Mouse (Mus musculus) forebrain, embryonic 15.5 days (tissue): ENCODE results near the gene Fam173a. TPM values are rescaled to one million over a fixed set of nuclear protein-coding genes. Genes with fewer than 3 reads are reported as not detected.
"Not testable (repeated sequence)": the region's sequence is repeated elsewhere in the genome, so short reads cannot be mapped to it uniquely, and the experiment has no call there.

Experiments used
- ATAC-seq: fragments of 200-750 bp; cut with Nextera tagmentation; replicated peaks from 2 replicates; pipeline ENCODE4 v1.8.0; 2017; ENCODE audit warnings: mild to moderate bottlenecking, moderate TSS enrichment, moderate library complexity
- H3K27ac ChIP-seq: fragments of 300-500 bp; sonication (generic); replicated peaks from 2 replicates; pipeline ENCODE4 v1.5.1; 2015; ENCODE audit warnings: mild to moderate bottlenecking, inconsistent platforms
- H3K27me3 ChIP-seq: fragments of 300-500 bp; sonication (generic); 2 replicates; pipeline ENCODE4 v1.6.1; 2015; ENCODE audit warnings: inconsistent platforms
- H3K36me3 ChIP-seq: fragments of 300-500 bp; sonication (generic); 2 replicates; pipeline ENCODE4 v1.6.1; 2015; ENCODE audit warnings: mild to moderate bottlenecking, inconsistent platforms
- H3K4me1 ChIP-seq: fragments of 300-500 bp; sonication (generic); 2 replicates; pipeline ENCODE4 v1.6.1; 2015; ENCODE audit warnings: inconsistent platforms
- H3K4me2 ChIP-seq: fragments of 300-500 bp; sonication (generic); replicated peaks from 2 replicates; pipeline ENCODE4 v1.6.1; 2015; ENCODE audit warnings: mild to moderate bottlenecking, inconsistent platforms
- H3K4me3 ChIP-seq: fragments of 300-500 bp; sonication (generic); 2 replicates; pipeline ENCODE4 v1.5.1; 2015; ENCODE audit warnings: mild to moderate bottlenecking, inconsistent platforms
- H3K9ac ChIP-seq: fragments of 300-500 bp; sonication (generic); replicated peaks from 2 replicates; pipeline ENCODE4 v1.6.1; 2015; ENCODE audit warnings: mild to moderate bottlenecking, inconsistent platforms
- H3K9me3 ChIP-seq: fragments of 300-500 bp; sonication (generic); 2 replicates; pipeline ENCODE4 v1.6.1; 2016; ENCODE audit warnings: inconsistent platforms
- WGBS: fragments of 180-500 bp; shearing (Covaris S2); methylation state at CpG from one replicate; pipeline ENCODE4 v1.1.7; 2015; ENCODE audit warnings: mixed read lengths; 5-methylcytosine and 5-hydroxymethylcytosine counted together
- microRNA-seq: library from miRNA; unstranded; fragments of <30 nt; microRNA quantifications from one replicate; pipeline ENCODE4, GENCODE M21; 2016
- polyA plus RNA-seq: library from polyadenylated mRNA; unstranded; fragments of >200 nt; fragmentation: Nextera tagmentation; extraction: Ambion mirVana; gene quantifications from 2 replicates; pipeline ENCODE4 v1.2.1, GENCODE M21; 2015

Fam173a gene
- polyA plus RNA-seq, 1 experiment from 2014 or later = 71.4 TPM

DNA sequence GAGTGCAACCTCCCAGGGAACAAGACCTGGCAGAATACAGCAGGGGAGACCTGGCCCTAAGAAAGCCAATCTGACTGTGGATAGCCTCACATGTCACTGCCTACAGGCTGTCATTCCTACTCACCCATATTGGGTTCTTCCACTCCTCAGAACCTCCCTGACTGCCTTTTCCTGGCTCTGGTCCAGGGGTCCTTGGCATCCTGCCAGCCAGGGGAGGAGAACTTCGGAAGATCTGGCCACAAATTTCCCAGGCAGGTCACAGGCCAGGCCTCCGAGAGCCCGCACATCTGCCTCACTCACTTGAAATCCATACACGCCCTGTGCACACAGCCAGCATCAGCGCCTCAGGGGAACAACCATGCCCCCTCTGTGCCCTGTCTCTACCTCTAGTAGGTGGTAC is 41.3 kb downstream of the Fam173a start:
- Histone ChIP-seq H3K4me2 (no peak overlapping the region), H3K4me3 (no peak overlapping the region), H3K27ac (no peak overlapping the region), H3K4me1 (peaks cover 6% of the 10 kb centered on the region; the same call in 1 of the 2 replicates), H3K9me3 (no peaks in the 10 kb centered on the region), H3K36me3 (no peaks in the 10 kb centered on the region), H3K9ac (no peak overlapping the region), H3K27me3 (no peaks in the 10 kb centered on the region)
- WGBS = 37% methylated on average over 5 of the region's 5 CpGs
- no peak for ATAC-seq

DNA sequence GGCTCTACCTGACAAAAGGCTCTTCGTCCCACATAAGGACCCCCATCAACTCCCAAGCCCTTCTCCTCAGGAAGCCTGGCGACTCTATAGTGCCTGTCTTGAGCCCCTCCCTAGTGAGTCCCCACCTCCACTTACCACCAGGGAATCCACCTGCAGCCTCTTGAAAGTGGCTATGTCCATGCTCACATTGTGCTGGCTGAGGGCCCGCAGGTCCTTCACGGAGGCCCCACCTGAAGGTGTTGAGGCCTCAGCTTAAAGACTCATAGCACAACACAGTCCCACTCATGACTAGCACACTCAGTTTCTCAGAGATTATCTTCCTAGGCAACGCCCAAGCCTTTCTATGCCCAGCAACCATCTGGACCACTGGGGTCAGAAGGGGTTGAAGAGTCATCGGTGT is 43.4 kb downstream of the Fam173a start:
- Histone ChIP-seq H3K9me3 (no peaks in the 10 kb centered on the region), H3K9ac (no peak overlapping the region), H3K4me3 (no peak overlapping the region), H3K4me2 (no peak overlapping the region), H3K27ac (no peak overlapping the region), H3K27me3 (no peaks in the 10 kb centered on the region), H3K4me1 (peaks cover 6% of the 10 kb centered on the region; the same call in 1 of the 2 replicates), H3K36me3 (no peaks in the 10 kb centered on the region)
- WGBS = 86% methylated on average over 6 of the region's 6 CpGs
- no peak for ATAC-seq

DNA sequence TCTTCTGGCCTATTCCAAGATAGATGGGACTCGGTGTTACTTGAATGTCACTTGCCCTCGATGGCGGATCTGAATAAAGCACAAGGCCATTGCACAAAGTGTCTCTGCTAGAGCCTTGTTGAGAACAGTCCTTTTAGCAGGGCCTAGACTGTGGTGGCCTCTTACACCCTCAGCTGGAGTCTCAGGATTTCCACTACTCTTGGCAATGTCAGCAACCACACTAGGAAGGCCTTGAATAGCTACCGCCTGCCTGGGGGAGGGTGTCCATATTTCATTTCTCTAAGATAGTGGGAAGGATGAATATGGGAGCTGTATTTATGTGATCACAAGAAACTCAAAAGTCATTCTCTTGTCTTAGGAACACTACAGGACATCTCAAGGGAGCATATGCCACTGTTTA is 44.5 kb downstream of the Fam173a start:
- no peaks in the 10 kb centered on the region for H3K27me3 ChIP-seq
- no peak overlapping the region for H3K27ac ChIP-seq
- no peak overlapping the region for H3K9ac ChIP-seq
- H3K4me3 ChIP-seq = no peak overlapping the region
- H3K4me2 ChIP-seq = no peak overlapping the region
- 94% methylated on average over 4 of the region's 4 CpGs for WGBS
- H3K4me1 ChIP-seq = peaks cover 6% of the 10 kb centered on the region; the same call in 1 of the 2 replicates
- H3K36me3 ChIP-seq = no peaks in the 10 kb centered on the region
- no peak for ATAC-seq
- no peaks in the 10 kb centered on the region for H3K9me3 ChIP-seq

DNA sequence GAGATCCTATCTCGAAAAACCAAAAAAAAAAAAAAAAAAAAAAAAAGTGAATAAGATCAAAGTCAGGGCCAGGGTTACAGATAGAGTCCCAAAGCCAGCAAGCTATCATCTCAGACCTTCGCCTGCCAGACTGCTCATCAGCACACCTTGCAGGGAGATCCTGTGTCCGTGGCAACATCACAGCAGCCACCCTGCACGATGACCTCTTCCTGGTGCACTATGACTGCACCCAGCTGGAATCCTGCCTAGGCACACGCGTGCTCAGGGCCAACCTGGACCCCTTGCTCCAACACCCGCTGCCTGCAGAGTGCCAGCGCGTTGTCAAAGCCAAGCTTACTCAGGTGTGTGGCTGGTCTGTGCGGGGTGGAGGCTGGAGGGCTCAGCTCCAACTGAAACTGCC is 48.4 kb downstream of the Fam173a start:
- H3K27me3 ChIP-seq = no peaks in the 10 kb centered on the region
- no peak overlapping the region for H3K4me3 ChIP-seq
- WGBS = 78% methylated on average over 9 of the region's 10 CpGs

DNA sequence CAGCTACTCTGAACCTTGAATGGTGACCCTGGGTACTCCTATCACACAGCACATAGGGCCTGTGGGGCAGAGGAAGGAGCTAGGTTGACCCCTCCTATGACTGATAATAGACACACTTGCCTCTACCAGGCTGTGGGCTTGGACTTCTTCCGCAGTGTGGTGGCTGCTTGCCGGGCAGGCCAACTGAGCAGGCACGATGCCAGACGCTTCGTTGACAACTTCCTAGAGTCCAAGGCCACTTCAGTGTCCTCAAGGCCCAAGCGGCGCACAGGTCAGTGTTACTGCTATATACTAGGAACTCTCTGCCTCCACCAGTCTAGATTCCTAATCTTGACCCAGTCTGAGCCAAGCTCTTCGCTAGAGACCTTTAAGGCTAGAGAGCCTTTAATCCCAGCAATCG is 48.9 kb downstream of the Fam173a start:
- H3K4me3 ChIP-seq = no peak overlapping the region
- WGBS = 92% methylated on average over 9 of the region's 9 CpGs
- no peak overlapping the region for H3K4me2 ChIP-seq

More for the DNA sequence above, 48.4 kb downstream of the Fam173a start:
- Histone ChIP-seq H3K27ac (no peak overlapping the region), H3K9me3 (no peaks in the 10 kb centered on the region), H3K4me1 (no peaks in the 10 kb centered on the region), H3K9ac (no peak overlapping the region), H3K4me2 (no peak overlapping the region), H3K36me3 (no peaks in the 10 kb centered on the region)
- ATAC-seq = no peak

DNA sequence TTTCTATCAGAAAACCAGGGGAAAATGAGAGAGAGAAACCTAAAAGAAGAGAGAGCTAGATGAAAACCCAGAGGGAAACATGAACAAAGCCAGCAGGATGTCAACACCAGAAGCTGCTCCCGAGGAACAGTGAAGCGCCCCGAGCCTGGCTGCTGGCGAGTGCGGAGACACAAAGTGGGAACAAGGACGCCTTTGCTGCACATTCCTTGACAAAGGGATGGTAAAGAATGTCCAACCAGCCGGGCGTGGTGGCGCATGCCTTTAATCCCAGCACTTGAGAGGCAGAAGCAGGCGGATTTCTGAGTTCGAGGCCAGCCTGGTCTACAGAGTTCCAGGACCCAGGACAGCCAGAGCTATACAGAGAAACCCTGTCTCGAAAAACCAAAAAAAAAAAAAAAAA is 51.2 kb downstream of the Fam173a start:
- H3K27ac ChIP-seq, H3K27me3 ChIP-seq, H3K9ac ChIP-seq, H3K36me3 ChIP-seq, H3K4me3 ChIP-seq, H3K4me1 ChIP-seq, H3K9me3 ChIP-seq, ATAC-seq, H3K4me2 ChIP-seq: not testable (repeated sequence)
- 71% methylated on average over 12 of the region's 12 CpGs for WGBS

More for the DNA sequence above, 48.9 kb downstream of the Fam173a start:
- H3K9ac ChIP-seq = no peak overlapping the region
- H3K27me3 ChIP-seq = no peaks in the 10 kb centered on the region
- no peaks in the 10 kb centered on the region for H3K36me3 ChIP-seq
- no peaks in the 10 kb centered on the region for H3K4me1 ChIP-seq
- H3K9me3 ChIP-seq = no peaks in the 10 kb centered on the region
- H3K27ac ChIP-seq = no peak overlapping the region
- no peak for ATAC-seq

Small RNA genes lying within 50 kb of the gene (microRNA-seq; reads per million reads assigned to microRNA genes)
- gene Gm25083 = not detected
- gene Mir3082 = not detected
- not detected for gene Mir6966

Other genes starting within 250 kb of the Fam173a start
- 24.0 and 26.9 TPM in 2 replicates for gene Sox8, start 222.2 kb downstream of the Fam173a start, polyA plus RNA-seq
- gene Lmf1, start 213.8 kb downstream of the Fam173a start, polyA plus RNA-seq = 17.0 and 18.1 TPM in 2 replicates
- gene Gng13, start 75.7 kb downstream of the Fam173a start, polyA plus RNA-seq = 1.6 and 1.7 TPM in 2 replicates
- 14.5 and 14.8 TPM in 2 replicates for gene Chtf18, start 65.5 kb downstream of the Fam173a start, polyA plus RNA-seq
- gene Rpusd1, start 65.2 kb downstream of the Fam173a start, polyA plus RNA-seq = 24.2 and 26.3 TPM in 2 replicates
- not detected in 2 replicates for gene Mslnl, start 56.9 kb downstream of the Fam173a start, polyA plus RNA-seq
- gene Msln, start 38.5 kb downstream of the Fam173a start, polyA plus RNA-seq = 0.31 and 0.72 TPM in 2 replicates
- 30.9 and 31.2 TPM in 2 replicates for gene Narfl, start 19.1 kb downstream of the Fam173a start, polyA plus RNA-seq
- 115 and 121 TPM in 2 replicates for gene Haghl, start 7.2 kb downstream of the Fam173a start, polyA plus RNA-seq
- gene Ccdc78, start 6.3 kb downstream of the Fam173a start, polyA plus RNA-seq = 0.17 and 0.26 TPM in 2 replicates
- not detected in 2 replicates for gene AC134908.4, start 2.8 kb upstream of the Fam173a start, polyA plus RNA-seq
- gene Metrn, start 4.2 kb upstream of the Fam173a start, polyA plus RNA-seq = 31.4 and 37.3 TPM in 2 replicates
- 33.2 and 35.3 TPM in 2 replicates for gene Fbxl16, start 16.2 kb upstream of the Fam173a start, polyA plus RNA-seq
- gene Wdr24, start 30.7 kb upstream of the Fam173a start, polyA plus RNA-seq = 34.2 and 34.3 TPM in 2 replicates
- 65.9 and 67.0 TPM in 2 replicates for gene Jmjd8, start 36.0 kb upstream of the Fam173a start, polyA plus RNA-seq
- gene Stub1, start 40.5 kb upstream of the Fam173a start, polyA plus RNA-seq = 308 and 313 TPM in 2 replicates
- gene Rhbdl1, start 44.4 kb upstream of the Fam173a start, polyA plus RNA-seq = 29.1 and 30.8 TPM in 2 replicates
- 8.3 and 10.1 TPM in 2 replicates for gene Gm20683, start 48.9 kb upstream of the Fam173a start, polyA plus RNA-seq
- gene Rhot2, start 52.0 kb upstream of the Fam173a start, polyA plus RNA-seq = 15.2 and 16.1 TPM in 2 replicates
- 18.8 and 24.8 TPM in 2 replicates for gene Wdr90, start 68.6 kb upstream of the Fam173a start, polyA plus RNA-seq
- gene Mcrip2, start 75.9 kb upstream of the Fam173a start, polyA plus RNA-seq = 14.4 and 16.7 TPM in 2 replicates
- gene Mettl26, start 82.2 kb upstream of the Fam173a start, polyA plus RNA-seq = 61.8 and 62.0 TPM in 2 replicates
- gene Wfikkn1, start 88.0 kb upstream of the Fam173a start, polyA plus RNA-seq = 0.55 and 0.60 TPM in 2 replicates
- 50.8 and 52.6 TPM in 2 replicates for gene Rab40c, start 126.8 kb upstream of the Fam173a start, polyA plus RNA-seq
- 51.7 and 53.4 TPM in 2 replicates for gene Pigq, start 152.0 kb upstream of the Fam173a start, polyA plus RNA-seq
- not detected in 2 replicates for gene Nhlrc4, start 152.1 kb upstream of the Fam173a start, polyA plus RNA-seq
- gene A930017K11Rik, start 159.7 kb upstream of the Fam173a start, polyA plus RNA-seq = 0.09 TPM in 1 of 2 replicates, not detected in the other
- gene Capn15, start 192.9 kb upstream of the Fam173a start, polyA plus RNA-seq = 23.9 and 24.8 TPM in 2 replicates